8 mouse cellular contexts compared by ENCODE assay signal in the genomic region with DNA sequence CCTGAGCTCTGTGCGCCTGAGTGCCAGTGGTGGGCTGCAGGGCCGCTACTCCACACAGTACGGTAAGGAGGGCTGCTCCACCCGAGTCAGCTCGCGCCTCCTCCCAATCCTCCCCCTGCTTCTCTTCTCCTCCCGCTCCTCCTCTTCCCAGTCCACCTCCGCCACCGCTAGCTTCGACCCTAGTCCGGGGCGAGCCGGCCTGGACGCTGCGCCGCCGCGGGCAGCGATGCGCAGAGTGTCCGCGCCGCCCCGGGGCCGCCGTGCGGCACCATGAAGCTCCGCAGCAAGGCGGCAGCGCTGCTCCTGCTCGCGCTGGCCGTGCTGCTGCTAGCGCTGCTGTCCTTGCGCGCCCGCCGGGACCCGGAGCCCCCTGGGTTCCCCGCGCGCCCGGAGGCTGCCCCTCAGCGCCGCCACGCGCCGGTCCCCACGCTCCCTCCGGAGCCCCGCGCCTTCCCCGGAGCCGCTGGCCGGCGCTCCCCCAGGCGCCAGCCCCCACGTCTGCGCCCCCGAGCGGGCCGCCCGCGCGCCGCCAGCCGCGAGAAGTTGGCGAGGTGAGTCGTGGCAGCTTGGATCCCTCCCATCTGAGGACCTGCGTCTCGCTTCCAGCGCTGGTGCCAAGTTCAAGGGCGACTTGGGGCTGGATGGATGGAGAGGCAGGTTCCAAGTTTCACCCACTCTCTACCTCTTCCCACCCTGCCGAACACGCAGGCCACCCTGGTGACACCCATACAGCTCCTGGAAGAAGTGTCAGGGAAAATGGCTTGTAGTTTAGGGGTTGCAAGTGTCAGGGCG. TPM values are rescaled to one million over a fixed set of nuclear protein-coding genes. Genes with fewer than 3 reads are reported as not detected.
DNase-seq lines count a peak whose midpoint lies in the region; ATAC-seq lines count a peak whose summit lies in the region.

TSS of gene Gxylt2 (plus strand) at position 161 of the 792 bp plus-strand sequence.

- H3K27ac ChIP-seq in hindbrain, embryonic 14.5 days = no peak within 1 kb of the TSS
- H3K27ac ChIP-seq in midbrain, embryonic 16.5 days (ENCODE audit: low read length) = no peak within 1 kb of the TSS

- intact Hi-C loops in left cerebral cortex, postnatal 36 days (cut with DNase I) = no loop called here

- H3K4me2 ChIP-seq in hindbrain, embryonic 14.5 days (replicated peaks) = peak within 1 kb of the TSS; percentile 97
- peak within 1 kb of the TSS; percentile 94 for H3K4me2 ChIP-seq in midbrain, embryonic 16.5 days (ENCODE audit: low read length)

- 0 out of 2 replicates have a peak, but pooled peaks cover 8% of the 10 kb centered on the region for H3K4me1 ChIP-seq in hindbrain, embryonic 14.5 days (replicated peaks; ENCODE audit: control insufficient read depth, insufficient read depth, low read length)
- peaks cover 11% of the 10 kb centered on the region for H3K4me1 ChIP-seq in midbrain, embryonic 16.5 days (ENCODE audit: control insufficient read depth, insufficient read depth, low read length)

- H3K36me3 ChIP-seq in hindbrain, embryonic 14.5 days (replicated peaks; ENCODE audit: control insufficient read depth, insufficient read depth) = no peaks in the 10 kb centered on the region
- no peaks in the 10 kb centered on the region for H3K36me3 ChIP-seq in midbrain, embryonic 16.5 days (ENCODE audit: control insufficient read depth, insufficient read depth, low read length)

- ATAC-seq in hindbrain, embryonic 14.5 days (ENCODE audit: low FRiP score) = peak; percentile 84
- peak; percentile 96 for ATAC-seq in midbrain, embryonic 16.5 days

- H3K9me3 ChIP-seq in hindbrain, embryonic 14.5 days (ENCODE audit: control insufficient read depth, low read length) = no peaks in the 10 kb centered on the region
- no peaks in the 10 kb centered on the region for H3K9me3 ChIP-seq in midbrain, embryonic 16.5 days (replicated peaks; ENCODE audit: control insufficient read depth, low read length, poor library complexity, severe bottlenecking)

- H3K4me3 ChIP-seq in hindbrain, embryonic 14.5 days (replicated peaks; ENCODE audit: low read length) = peak within 1 kb of the TSS; percentile 65
- H3K4me3 ChIP-seq in midbrain, embryonic 16.5 days (ENCODE audit: low read depth, low read length) = peak within 1 kb of the TSS; percentile 60

- peak within 1 kb of the TSS; percentile 68 for H3K9ac ChIP-seq in hindbrain, embryonic 14.5 days
- H3K9ac ChIP-seq in midbrain, embryonic 16.5 days (ENCODE audit: low read depth, low read length) = peak within 1 kb of the TSS; percentile 76

- H3K27me3 ChIP-seq in hindbrain, embryonic 14.5 days (ENCODE audit: control insufficient read depth, insufficient read depth, low read length) = peaks cover 35% of the 10 kb centered on the region
- peaks cover 5% of the 10 kb centered on the region; the same call in 1 of the 2 replicates for H3K27me3 ChIP-seq in midbrain, embryonic 16.5 days (ENCODE audit: control insufficient read depth, insufficient read depth, low read depth, low read length)

- peak; percentile 7 to 26 for DNase-seq in adrenal gland, adult (ENCODE audit: inconsistent age in 2 of 2, low spot score in 1 of 2)
- DNase-seq in adrenal gland, postnatal 4 days (ENCODE audit: low spot score in 2 of 2) = no peak
- peak; percentile 22 for DNase-seq in adrenal gland, postnatal 25 days
- DNase-seq in forelimb bud, embryonic 11.5 days (ENCODE audit: low read depth, low spot score) = peak; percentile 73
- DNase-seq in hindbrain, embryonic 14.5 days (ENCODE audit: low spot score) = peak; percentile 61
- peak; percentile 34 to 48 for DNase-seq in left cerebral cortex, postnatal 36 days (ENCODE audit: low spot score in 2 of 2)
- DNase-seq in testis, postnatal 10 days (ENCODE audit: low spot score) = peak; percentile 53

- under 1% methylated on average over 66 of the region's 77 CpGs for WGBS in hindbrain, embryonic 14.5 days
- under 1% methylated on average over 38 of the region's 77 CpGs for WGBS in midbrain, embryonic 16.5 days

RNA-seq across cellular contexts. Expression of gene Gxylt2, which starts in this region (rescaled TPM):
- 1 to 10 TPM; 1.2 to 2.7 TPM for total RNA-seq in adrenal gland, postnatal 4 days (2021)
- 0.48 and 0.73 TPM in 2 replicates for total RNA-seq in adrenal gland, postnatal 25 days (2021)
- 2.2 and 2.3 TPM in 2 replicates for polyA plus RNA-seq in hindbrain, embryonic 14.5 days (2014; fragmentation: Nextera tagmentation; extraction: Ambion mirVana)
- 1 to 10 TPM in 1 of 2 experiments, under 1 TPM in 1; 0.96 to 1.3 TPM for total RNA-seq in left cerebral cortex, postnatal 36 days (2021)
- 1.2 and 1.3 TPM in 2 replicates for polyA plus RNA-seq in midbrain, embryonic 16.5 days (2015; fragmentation: Nextera tagmentation; extraction: Ambion mirVana)

Comparison
In these comparisons a context has a peak if more than half of its experiments do, and no peak if none do; other contexts are left out.
1. DNase-seq: peak in adrenal gland, adult (2 of 2), forelimb bud, embryonic 11.5 days (single experiment), hindbrain, embryonic 14.5 days (single experiment), left cerebral cortex, postnatal 36 days (2 of 2) and testis, postnatal 10 days (single experiment); none in adrenal gland, postnatal 4 days (0 of 2).
2. Peak in DNase-seq in adrenal gland, postnatal 25 days; RNA of the gene not detected or under 1 TPM.